Mouse (Mus musculus) intestine, embryonic 14.5 days (tissue): ENCODE results near the gene Tmprss13. TPM values are rescaled to one million over a fixed set of nuclear protein-coding genes. Genes with fewer than 3 reads are reported as not detected.

Source experiments
- ATAC-seq: fragments of 200-750 bp; cut with Nextera tagmentation; replicated peaks from 2 replicates; pipeline ENCODE4 v1.8.0; 2017; ENCODE audit warnings: low read depth, moderate number of reproducible peaks, moderate TSS enrichment, moderate library complexity; ENCODE audit not compliant: low FRiP score, low TSS enrichment
- DNase-seq: peaks from one replicate; pipeline ENCODE4 v3.0.0-alpha.2; 2018; ENCODE audit warnings: low spot score
- H3K27ac ChIP-seq: fragments of 300-500 bp; sonication (generic); 2 replicates; pipeline ENCODE4 v1.5.1; 2014; ENCODE audit warnings: low read depth, mild to moderate bottlenecking, control low read depth
- H3K27me3 ChIP-seq: fragments of 300-500 bp; sonication (generic); replicated peaks from 2 replicates; pipeline ENCODE4 v1.6.1; 2014; ENCODE audit warnings: low read length, control low read depth; ENCODE audit not compliant: control insufficient read depth, insufficient read depth
- H3K36me3 ChIP-seq: fragments of 300-500 bp; sonication (generic); 2 replicates; pipeline ENCODE4 v1.6.1; 2014; ENCODE audit warnings: low read length, control low read depth; ENCODE audit not compliant: control insufficient read depth, insufficient read depth
- H3K4me1 ChIP-seq: fragments of 300-500 bp; sonication (generic); replicated peaks from 2 replicates; pipeline ENCODE4 v1.6.1; 2014; ENCODE audit warnings: low read length, control low read depth, mixed read lengths; ENCODE audit not compliant: control insufficient read depth, insufficient read depth
- H3K4me2 ChIP-seq: fragments of 300-500 bp; sonication (generic); 2 replicates; pipeline ENCODE4 v1.6.1; 2014; ENCODE audit warnings: low read length
- H3K4me3 ChIP-seq: fragments of 300-500 bp; sonication (generic); 2 replicates; pipeline ENCODE4 v1.5.1; 2014; ENCODE audit warnings: low read depth, low read length, control low read depth, mixed read lengths
- H3K9ac ChIP-seq: fragments of 300-500 bp; sonication (generic); 2 replicates; pipeline ENCODE4 v1.6.1; 2014; ENCODE audit warnings: mild to moderate bottlenecking, low read length
- H3K9me3 ChIP-seq: fragments of 300-500 bp; sonication (generic); 2 replicates; pipeline ENCODE4 v1.6.1; 2016; ENCODE audit warnings: low read length, control low read depth; ENCODE audit not compliant: control insufficient read depth
- whole genome bisulfite sequencing: fragments of 180-500 bp; shearing (Covaris S2); extraction: QIAGEN DNeasy Blood & Tissue Kit; methylation state at CpG from one replicate; pipeline ENCODE4 v1.1.7; 2014; 5-methylcytosine and 5-hydroxymethylcytosine counted together
- polyA plus RNA-seq: library from polyadenylated mRNA; unstranded; fragments of >200 nt; fragmentation: Nextera tagmentation; extraction: Ambion mirVana; gene quantifications from 2 replicates; pipeline ENCODE4 v1.2.1, GENCODE M21; 2014

Gene Tmprss13
- polyA plus RNA-seq, 1 experiment from 2014 or later, result 0.80 TPM

GRCm38 (mm10) chr9:45395218-45395617, 76.3 kb downstream of the Tmprss13 start:
- H3K27ac ChIP-seq, result no peak overlapping the region
- ATAC-seq (no peak), DNase-seq (no peak)
- no peak overlapping the region for H3K4me2 ChIP-seq
- peaks cover 25% of the 10 kb centered on the region for H3K36me3 ChIP-seq
- H3K9ac ChIP-seq, result no peak overlapping the region
- no peaks in the 10 kb centered on the region for H3K27me3 ChIP-seq
- no peaks in the 10 kb centered on the region for H3K9me3 ChIP-seq
- no peaks in the 10 kb centered on the region for H3K4me1 ChIP-seq
- no peak overlapping the region for H3K4me3 ChIP-seq
- WGBS, result 87% methylated on average over 6 of the region's 6 CpGs

GRCm38 (mm10) chr9:45395796-45396195, 76.9 kb downstream of the Tmprss13 start:
- WGBS, result 60% methylated on average over 3 of the region's 3 CpGs
- DNase-seq, result no peak

More at GRCm38 (mm10) chr9:45395796-45396195, 76.9 kb downstream of the Tmprss13 start:
- H3K9ac ChIP-seq, result no peak overlapping the region
- H3K36me3 ChIP-seq, result peaks cover 25% of the 10 kb centered on the region
- ATAC-seq, result no peak
- H3K27ac ChIP-seq, result no peak overlapping the region
- no peaks in the 10 kb centered on the region for H3K27me3 ChIP-seq
- H3K9me3 ChIP-seq, result no peaks in the 10 kb centered on the region
- no peak overlapping the region for H3K4me2 ChIP-seq
- no peaks in the 10 kb centered on the region for H3K4me1 ChIP-seq
- no peak overlapping the region for H3K4me3 ChIP-seq

Other genes with a start within 250 kb of the Tmprss13 start
- 42.7 and 49.4 TPM in 2 replicates for gene Jaml, start 239.9 kb upstream of the Tmprss13 start, polyA plus RNA-seq
- 3.7 and 3.8 TPM in 2 replicates for gene Scn2b, start 201.3 kb upstream of the Tmprss13 start, polyA plus RNA-seq
- gene Scn4b, start 180.7 kb upstream of the Tmprss13 start, polyA plus RNA-seq, result not detected in 2 replicates
- gene BC049352, start 137.1 kb upstream of the Tmprss13 start, polyA plus RNA-seq, result 0.22 TPM in 1 of 2 replicates, not detected in the other
- 22.3 and 23.2 TPM in 2 replicates for gene Tmprss4, start 115.0 kb upstream of the Tmprss13 start, polyA plus RNA-seq
- gene Il10ra, start 50.0 kb upstream of the Tmprss13 start, polyA plus RNA-seq, result 1.3 and 1.5 TPM in 2 replicates
- 67.3 and 76.0 TPM in 2 replicates for gene Fxyd6, start 51.1 kb downstream of the Tmprss13 start, polyA plus RNA-seq
- gene Fxyd2, start 80.6 kb downstream of the Tmprss13 start, polyA plus RNA-seq, result 2.4 and 5.2 TPM in 2 replicates
- 0.26 and 0.41 TPM in 2 replicates for gene Dscaml1, start 107.5 kb downstream of the Tmprss13 start, polyA plus RNA-seq